Mouse (Mus musculus) T-helper 1 cell (primary cell): ENCODE measurements around the gene D10Wsu102e.
"Not testable (repeated sequence)": the region's sequence is repeated elsewhere in the genome, so short reads cannot be mapped to it uniquely, and the experiment has no call there.

Experiments
- in situ Hi-C: fragments of 300-600 bp; cut with MboI, MseI; formaldehyde crosslinking; loops from one replicate; pipeline ENCODE4 v1.15.1; 2025; ENCODE audit warnings: high pct_unique_total_duplicates

D10Wsu102e gene

GRCm38 (mm10) chr10:83345693-83346358 is 14.2 kb upstream of the D10Wsu102e start:
- in situ Hi-C loops, result no loop called here

DNA sequence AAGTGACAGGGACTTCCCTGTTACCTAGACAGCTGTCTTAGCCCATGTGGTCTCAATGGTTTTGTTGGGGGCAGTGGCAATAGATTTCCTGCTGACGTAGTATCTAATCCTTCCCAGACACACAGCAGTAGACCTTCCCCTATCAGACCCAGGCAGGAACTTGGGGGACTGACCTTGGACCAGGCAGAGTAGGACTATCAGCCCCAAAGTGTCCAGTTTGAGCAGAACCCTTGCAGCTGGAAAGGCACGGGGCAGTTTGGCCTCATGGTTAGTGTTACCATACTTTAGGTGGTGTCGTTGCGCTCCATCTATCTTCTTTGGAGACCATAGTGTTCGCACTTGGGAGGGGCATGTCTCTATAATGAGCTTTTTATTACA is 13.7 kb upstream of the D10Wsu102e start:
- in situ Hi-C loops, result no loop called here

DNA sequence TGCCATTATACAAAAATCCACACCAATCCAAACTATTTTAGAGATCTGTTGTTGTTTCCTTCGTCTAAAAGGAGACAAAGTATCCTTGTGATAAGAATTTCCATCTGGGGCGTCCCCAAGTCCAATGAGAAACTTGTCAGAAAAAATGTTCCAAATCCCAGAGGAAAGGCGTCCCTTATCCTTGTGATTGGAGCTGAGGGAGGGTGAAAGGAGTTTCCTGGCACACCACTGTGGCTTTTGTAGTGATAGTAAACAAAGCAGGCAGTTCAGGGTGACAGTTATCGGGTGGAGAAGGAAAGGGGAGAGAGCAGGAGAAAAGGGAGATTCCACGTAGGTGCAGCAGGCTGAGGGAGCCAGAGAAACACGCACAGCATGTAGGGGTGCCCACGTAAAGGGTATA is 12.5 kb upstream of the D10Wsu102e start:
- in situ Hi-C loops, result no loop called here

- in situ Hi-C loops, result loop anchor here (10.0 kb wide), 1 partner anchor 1834 kb away; the partner anchor contains the start of gene Cry1
Observed at GRCm38 (mm10) chr10:83350689-83351088, 9.3 kb upstream of the D10Wsu102e start.

DNA sequence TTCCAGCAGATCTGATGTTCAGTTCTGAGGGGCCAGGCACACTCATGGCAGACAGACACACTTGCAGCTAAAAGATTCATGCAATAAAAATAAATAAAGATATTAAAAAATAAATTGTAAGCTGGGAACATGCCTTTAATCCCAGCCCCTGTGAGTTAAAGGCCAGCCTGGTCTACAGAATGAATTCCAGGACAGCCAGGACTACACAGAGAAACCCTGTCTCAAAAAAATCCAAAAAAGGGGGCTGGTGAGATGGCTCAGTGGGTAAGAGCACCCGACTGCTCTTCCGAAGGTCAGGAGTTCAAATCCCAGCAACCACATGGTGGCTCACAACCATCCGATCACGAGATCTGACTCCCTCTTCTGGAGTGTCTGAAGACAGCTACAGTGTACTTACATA is 8.2 kb upstream of the D10Wsu102e start:
- in situ Hi-C loops, result loop anchor here (10.0 kb wide), 1 partner anchor 1833 kb away; the partner anchor contains the start of gene Cry1

GRCm38 (mm10) chr10:83353680-83354332 is 6.2 kb upstream of the D10Wsu102e start:
- in situ Hi-C loops, result loop anchor here (10.0 kb wide), 1 partner anchor 1831 kb away; the partner anchor contains the start of gene Cry1

DNA sequence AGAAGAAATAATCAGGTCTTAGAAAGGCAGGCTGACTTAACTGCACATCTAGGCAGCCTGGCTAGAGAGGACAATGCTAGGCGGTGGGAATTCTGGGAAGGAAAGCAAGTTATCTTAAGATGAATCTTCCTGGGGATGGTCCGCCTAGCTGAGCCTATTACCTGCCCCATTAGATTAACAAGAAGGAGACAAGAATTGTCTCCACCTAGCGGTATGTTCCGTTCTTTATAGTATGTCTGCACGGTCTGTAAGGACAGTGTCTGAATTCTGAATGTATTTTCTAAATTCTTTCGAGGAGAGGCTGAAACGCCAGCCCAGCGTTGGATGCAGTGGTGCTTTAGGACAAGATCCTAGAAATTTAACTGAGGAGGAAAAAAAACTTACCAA is 5.7 kb upstream of the D10Wsu102e start:
- in situ Hi-C loops, result loop anchor here (10.0 kb wide), 1 partner anchor 1830 kb away; the partner anchor contains the start of gene Cry1

DNA sequence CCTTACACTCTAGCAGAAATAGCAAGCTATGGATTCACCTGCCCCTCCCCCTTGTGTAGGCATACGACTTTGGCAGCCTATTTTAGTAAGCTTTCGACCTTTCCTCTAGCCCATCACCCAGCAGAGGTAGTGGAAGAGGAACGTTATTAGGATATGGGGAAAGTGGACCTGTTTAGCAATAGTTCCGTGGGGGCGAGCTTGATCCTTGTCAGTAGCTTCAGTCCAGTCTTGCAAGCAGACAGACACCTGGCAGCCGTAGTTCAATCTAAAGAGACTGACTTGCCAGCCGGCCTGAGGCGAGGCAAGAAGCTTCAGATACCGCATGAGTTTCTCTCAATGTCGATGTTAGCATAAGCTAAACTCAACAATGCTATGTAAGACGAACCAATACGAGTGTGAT is 3.6 kb upstream of the D10Wsu102e start:
- in situ Hi-C loops, result loop anchor here (10.0 kb wide), 1 partner anchor 1828 kb away; the partner anchor contains the start of gene Cry1

GRCm38 (mm10) chr10:83359451-83359850 is 570 bp upstream of the D10Wsu102e start:
- in situ Hi-C loops, result loop anchor here (10.0 kb wide), 1 partner anchor 1825 kb away; the partner anchor contains the start of gene Cry1

DNA sequence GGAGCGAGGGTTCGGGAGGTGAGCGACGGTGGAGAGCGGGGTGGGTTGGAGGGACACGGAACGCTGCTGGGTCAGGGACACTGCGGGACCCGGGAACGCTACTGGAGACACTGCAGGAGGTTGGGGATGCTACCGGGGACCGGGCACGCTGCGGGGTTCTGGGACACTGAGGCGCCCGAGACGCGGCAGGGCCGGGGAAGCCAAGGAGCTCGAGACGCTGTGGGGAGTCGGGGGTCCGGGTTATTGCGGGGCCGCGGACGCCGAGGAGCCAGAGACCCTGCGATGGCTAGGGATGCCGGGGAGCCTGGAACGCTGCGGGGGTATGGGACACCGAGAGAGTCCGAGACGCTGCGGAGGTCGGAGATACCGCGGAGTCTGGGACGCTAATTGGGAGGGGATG is 335 bp downstream of the D10Wsu102e start:
- in situ Hi-C loops, result no loop called here

DNA sequence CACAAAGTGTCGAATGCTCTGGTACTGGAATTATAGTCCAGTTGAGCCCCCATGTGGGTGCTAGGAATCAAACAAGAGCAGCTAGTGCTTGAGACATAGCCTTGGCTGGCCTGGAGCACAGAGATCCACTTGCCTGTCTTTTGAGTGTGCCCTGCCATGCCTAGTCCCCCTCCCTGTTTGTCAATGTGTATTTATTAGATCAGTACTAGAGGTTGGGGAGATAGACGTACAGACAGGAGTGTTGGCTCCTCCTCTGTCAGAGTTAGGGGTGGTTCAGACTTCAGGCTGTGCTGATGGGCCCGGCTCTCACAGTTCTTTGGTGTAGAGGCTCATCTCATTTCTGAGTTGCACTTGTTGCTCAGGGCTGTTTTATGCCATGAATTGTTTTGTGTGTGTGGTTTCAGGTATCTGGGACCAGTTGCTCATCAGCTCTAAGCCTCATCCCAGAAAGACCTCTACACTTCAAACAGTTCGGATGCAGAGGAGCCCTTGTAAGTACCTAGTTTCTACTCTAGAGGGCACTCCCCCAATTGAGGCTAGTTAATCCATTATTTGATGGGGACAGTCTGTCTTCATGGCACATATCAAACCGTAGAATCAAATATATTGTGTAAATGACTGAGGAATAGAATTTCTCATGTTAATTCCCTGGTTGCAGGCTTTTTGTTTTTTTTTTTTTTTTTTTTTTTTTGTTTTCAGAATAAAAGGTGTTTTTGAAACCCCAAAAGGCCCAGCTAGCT is 1.8 kb downstream of the D10Wsu102e start:
- in situ Hi-C loops, result no loop called here

DNA sequence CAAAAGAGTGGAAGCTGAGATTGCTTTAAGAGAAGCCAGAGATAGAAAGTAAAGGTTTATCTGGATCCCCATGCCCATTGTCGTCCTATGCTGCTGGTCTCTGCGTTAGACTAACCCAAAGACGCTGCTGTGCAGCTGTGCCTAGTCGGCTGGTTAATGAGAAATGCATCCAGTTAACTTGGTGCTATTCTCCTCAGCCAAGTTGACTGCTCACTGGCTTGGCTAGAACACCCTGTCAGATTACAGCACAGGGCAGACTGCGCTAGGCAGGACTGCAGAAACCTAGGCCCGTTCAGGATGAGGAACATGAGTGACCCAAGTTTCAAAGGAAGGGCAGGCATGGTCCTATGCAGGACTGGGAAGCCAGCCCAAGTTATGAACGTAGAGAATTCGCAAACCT is 3.4 kb downstream of the D10Wsu102e start:
- in situ Hi-C loops, result no loop called here

GRCm38 (mm10) chr10:83368918-83369317 is 8.9 kb downstream of the D10Wsu102e start:
- in situ Hi-C loops, result no loop called here

GRCm38 (mm10) chr10:83374045-83374656 is 14.1 kb downstream of the D10Wsu102e start:
- in situ Hi-C loops, result no loop called here

- in situ Hi-C loops, result not testable (repeated sequence)
Observed at GRCm38 (mm10) chr10:83375458-83375857, 15.4 kb downstream of the D10Wsu102e start.

GRCm38 (mm10) chr10:83376911-83377682 is 17.1 kb downstream of the D10Wsu102e start:
- in situ Hi-C loops, result no loop called here

DNA sequence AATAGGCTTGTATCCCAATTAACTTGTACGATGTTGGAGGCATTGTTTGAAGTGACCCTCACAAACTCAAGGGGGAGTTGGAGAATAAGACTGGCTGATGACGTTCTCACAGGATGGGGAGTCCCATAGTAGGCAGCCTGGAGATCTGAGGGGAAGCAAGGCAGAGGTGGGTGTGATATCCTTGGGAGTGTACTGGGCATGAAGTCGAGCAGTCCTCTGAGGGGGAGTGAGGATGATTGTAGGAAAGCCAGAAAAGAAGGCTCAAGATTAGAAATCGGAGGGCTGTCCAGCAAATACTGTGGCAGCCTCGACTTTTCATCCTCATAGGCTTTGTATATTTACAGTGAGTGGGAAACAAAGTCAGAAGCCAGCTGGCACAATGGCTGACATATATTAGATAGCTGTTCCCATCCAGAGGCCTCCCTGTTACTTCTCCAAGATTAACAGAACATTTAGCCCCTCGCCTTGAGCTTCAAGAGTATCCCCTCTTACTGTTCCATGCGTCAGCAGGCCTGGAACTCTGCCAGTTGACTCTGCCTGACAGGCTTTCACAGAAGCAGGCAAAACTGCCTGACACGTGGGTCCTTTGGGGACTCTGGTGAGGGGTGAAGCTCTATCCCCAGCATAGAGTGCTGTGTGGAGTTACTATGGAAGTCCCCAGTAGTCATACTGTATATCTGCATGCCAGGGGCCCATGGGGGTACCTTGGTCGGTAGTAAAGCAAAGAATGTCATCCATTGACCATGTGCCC is 18.2 kb downstream of the D10Wsu102e start:
- in situ Hi-C loops, result no loop called here

- in situ Hi-C loops, result no loop called here
Observed at GRCm38 (mm10) chr10:83380501-83380900, 20.5 kb downstream of the D10Wsu102e start.

DNA sequence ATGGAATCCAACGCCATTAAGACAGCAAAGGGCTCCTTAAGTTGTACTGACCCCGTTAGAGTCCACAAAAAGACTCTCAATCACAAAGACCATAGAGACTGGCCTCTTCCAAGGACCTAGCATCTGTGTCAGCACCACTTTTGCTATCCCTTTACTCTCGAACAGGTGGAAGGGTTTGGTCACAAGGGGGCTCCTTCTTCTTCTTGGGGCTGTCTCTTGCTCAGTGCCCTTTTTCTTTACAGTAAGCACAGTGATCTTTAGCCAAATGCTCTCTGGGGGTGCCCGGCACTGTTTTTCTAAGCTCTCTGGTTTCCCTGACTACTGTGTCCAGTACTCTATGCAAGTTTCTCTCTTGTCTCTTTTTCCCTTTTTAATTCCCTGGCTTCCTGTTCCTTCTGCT is 22.5 kb downstream of the D10Wsu102e start:
- in situ Hi-C loops, result no loop called here

DNA sequence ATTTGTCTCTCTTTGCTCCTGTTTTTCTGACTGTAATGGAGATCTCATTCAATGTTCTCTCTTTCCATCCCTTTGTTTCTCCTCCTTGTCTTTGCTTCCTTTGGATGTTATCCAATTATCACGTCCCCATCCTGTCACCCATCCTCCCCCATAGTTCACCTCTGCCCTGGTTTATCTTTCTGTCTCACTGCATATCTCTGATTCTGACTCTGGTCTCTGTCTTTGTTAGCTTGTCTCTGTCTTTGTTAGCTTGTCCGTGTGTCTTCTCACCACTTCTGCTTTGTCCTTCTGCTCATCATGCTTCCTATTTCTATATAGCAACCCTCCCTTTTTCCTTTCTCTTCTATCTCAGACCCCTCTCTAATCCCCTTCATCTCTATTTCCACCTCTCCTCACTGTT is 23.0 kb downstream of the D10Wsu102e start:
- in situ Hi-C loops, result no loop called here
